Mouse (Mus musculus) kidney, adult 2 months (tissue): Measurements from ENCODE around the gene Prkrip1.

ENCODE experiments used
- CTCF ChIP-seq: fragments of 200-500 bp; conservative IDR thresholded peaks from 2 replicates; pipeline ENCODE4 v1.5.1; 2011; ENCODE audit warnings: low read depth, mild to moderate bottlenecking, control low read depth, low read length, moderate library complexity, mixed read lengths; ENCODE audit not compliant: insufficient read depth, insufficient read length
- POLR2A ChIP-seq: fragments of 200-500 bp; IDR thresholded peaks from one replicate; pipeline ENCODE4 v1.6.1; 2011; ENCODE audit warnings: low read depth, low read length, control low read depth

- TF ChIP-seq CTCF: no peak
- no peak for TF ChIP-seq POLR2A
Measured at GRCm38 (mm10) chr5:136182049-136182448, 16.7 kb downstream of the Prkrip1 start.
